Mouse (Mus musculus) cerebellum, adult 11 months (tissue): ENCODE data around the gene Rsph6a.

Experiments used
- DNase-seq: peaks from one replicate; pipeline ENCODE4 v3.0.0; 2022

Rsph6a gene

GRCm38 (mm10) chr7:19107436-19107835, 52.9 kb downstream of the Rsph6a start:
- no peak for DNase-seq

DNA sequence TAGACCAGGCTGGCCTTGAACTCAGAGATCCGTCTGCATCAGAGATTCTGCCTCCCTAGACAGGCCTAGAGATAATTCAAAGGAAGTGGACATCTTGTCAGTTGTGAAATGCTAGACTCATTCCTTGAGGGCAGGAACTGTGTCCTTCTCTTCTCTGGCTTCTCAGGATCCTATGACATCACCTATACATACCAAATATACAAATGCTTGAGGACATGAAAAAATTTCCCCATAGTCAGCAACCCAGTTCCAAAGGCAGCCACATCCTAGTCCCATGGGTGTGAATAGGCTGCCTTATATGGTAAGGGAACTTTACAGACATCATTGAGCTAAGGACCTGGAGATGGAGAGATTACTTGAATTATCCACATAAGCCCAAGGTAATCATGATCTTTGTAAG, 55.1 kb downstream of the Rsph6a start:
- no peak for DNase-seq

GRCm38 (mm10) chr7:19118028-19118771, 63.7 kb downstream of the Rsph6a start, which contains the start of gene Gm4969:
TSS of gene Gm4969 (minus strand) at chr7:19118368.
- DNase-seq: peak; percentile 72

DNA sequence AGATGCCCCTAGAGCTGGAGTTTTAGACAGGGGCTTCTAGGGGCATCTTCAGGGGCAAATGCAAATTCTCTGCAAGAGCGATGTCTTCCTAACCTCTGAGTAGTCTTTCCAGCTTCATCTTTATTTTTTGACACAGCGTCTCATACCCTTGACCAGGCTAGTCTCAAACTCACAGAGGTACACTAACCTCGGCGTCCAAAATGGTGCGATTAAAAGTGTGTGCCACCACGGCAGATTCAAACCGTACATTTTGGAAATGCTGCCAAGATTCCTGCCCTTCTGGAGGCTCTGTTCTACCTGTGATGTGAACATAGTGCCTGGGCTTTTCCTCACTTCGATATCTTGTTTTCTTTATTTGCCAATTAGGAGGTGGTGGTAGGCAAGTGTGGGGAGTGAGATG, 64.6 kb downstream of the Rsph6a start:
- DNase-seq: peak; percentile 51

GRCm38 (mm10) chr7:19119631-19120429, 65.3 kb downstream of the Rsph6a start, which contains the start of gene Fbxo46:
TSS of gene Fbxo46 (plus strand) at chr7:19119859.
- DNase-seq: peak; percentile 90

DNA sequence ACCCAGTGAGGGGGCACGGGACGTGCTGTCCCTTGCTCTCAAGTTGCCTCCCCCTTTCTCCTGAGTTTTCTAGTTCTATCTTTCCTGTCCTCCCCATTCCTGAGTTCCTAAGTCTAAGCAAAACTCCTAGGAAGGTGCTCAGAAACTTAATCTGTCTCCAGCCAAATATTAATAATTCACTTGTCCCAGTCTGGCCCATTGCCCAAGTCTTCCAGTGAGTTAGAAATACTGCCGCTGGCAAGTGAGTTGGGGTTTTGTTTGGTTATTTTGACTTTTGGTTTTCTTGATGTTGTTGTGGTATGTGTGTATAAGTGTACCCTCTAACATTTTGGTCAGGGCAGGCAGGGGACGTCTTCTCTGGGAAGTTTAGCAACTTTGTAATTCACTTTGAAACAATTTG, 67.2 kb downstream of the Rsph6a start:
- DNase-seq: no peak
